9 mouse cellular contexts compared by ENCODE assay signal in the genomic region with DNA sequence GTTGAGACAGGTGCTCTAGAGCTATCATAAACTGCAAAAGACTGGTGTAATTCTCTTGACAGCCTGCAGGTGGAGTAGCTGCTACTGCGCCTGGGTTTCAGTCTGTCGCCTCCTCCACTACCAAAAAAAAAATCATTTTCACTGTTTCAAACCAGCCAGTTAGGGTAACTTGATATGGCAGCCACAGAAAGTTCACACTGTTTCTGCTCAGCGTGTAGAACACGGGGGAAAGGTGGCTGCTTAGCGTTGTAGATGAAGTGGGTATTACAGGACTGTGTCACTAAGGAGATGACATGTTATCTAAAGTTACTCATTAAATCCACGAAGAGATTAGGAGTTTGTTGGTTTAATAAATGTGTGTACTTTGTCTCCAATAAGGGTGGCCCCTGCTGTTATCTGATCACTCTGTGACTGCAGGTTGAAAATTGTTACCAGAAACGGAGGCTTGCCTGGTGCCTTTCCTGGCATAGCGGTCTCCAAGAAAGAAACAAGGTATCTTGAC. TPM values are rescaled to one million over a fixed set of nuclear protein-coding genes. Genes with fewer than 3 reads are reported as not detected.
DNase-seq lines count a peak whose midpoint lies in the region; ATAC-seq and TF ChIP-seq lines count a peak whose summit lies in the region.
"Had no signal": no experiment of that assay in that cellular context is flagged by ENCODE, and none has a peak within 500 bp of the region (broad histone marks: within the 10 kb centered on the region; RNA-seq: fewer than 3 reads in every experiment).

No protein-coding gene starts in this region.

- H3K9ac ChIP-seq in forebrain, embryonic 14.5 days (ENCODE audit: low read length) = no peak overlapping the region
- no peak overlapping the region for H3K9ac ChIP-seq in lung, postnatal 0 days (replicated peaks; ENCODE audit: low read depth)

- no peak for ATAC-seq in forebrain, embryonic 14.5 days
- ATAC-seq in lung, postnatal 0 days = 0 out of 2 replicates have a peak, but pooled peaks have one; percentile 11

- TF ChIP-seq CTCF in lung, postnatal 0 days (IDR thresholded peaks at IDR 0.05) = peak; percentile 82

- DNase-seq in forebrain, embryonic 14.5 days (ENCODE audit: low spot score) = peak; percentile 61
- DNase-seq in forebrain, embryonic 10.5 days (ENCODE audit: extremely low spot score, low spot score) = no peak
- DNase-seq in thymus, postnatal 0 days (ENCODE audit: low spot score) = peak; percentile 18
- no peak for DNase-seq in thymus, postnatal 36 days
- DNase-seq in embryo, embryonic 9.5 days (ENCODE audit: extremely low spot score) = peak; percentile 46
- peak; percentile 53 for DNase-seq in kidney, adult 9 months
- peak; percentile 78 for DNase-seq in lung, postnatal 0 days (ENCODE audit: low spot score)
- peak; percentile 36 for DNase-seq in yolk sac, embryonic 10.5 days (ENCODE audit: low spot score)

- no peaks in the 10 kb centered on the region for H3K36me3 ChIP-seq in forebrain, embryonic 14.5 days (ENCODE audit: control insufficient read depth, insufficient read depth, low read length)
- no peaks in the 10 kb centered on the region for H3K36me3 ChIP-seq in forebrain, embryonic 10.5 days (replicated peaks)
- no peaks in the 10 kb centered on the region for H3K36me3 ChIP-seq in lung, postnatal 0 days (ENCODE audit: insufficient read depth, low read length)

- no peak overlapping the region for H3K4me2 ChIP-seq in forebrain, embryonic 14.5 days (ENCODE audit: low read length)
- peak overlapping the region; percentile 27; the same call in 1 of the 2 replicates for H3K4me2 ChIP-seq in lung, postnatal 0 days (replicated peaks; ENCODE audit: low read depth, low read length)

- no peaks in the 10 kb centered on the region for H3K27me3 ChIP-seq in forebrain, embryonic 14.5 days (replicated peaks; ENCODE audit: control insufficient read depth, insufficient read depth, low read length)
- H3K27me3 ChIP-seq in forebrain, embryonic 10.5 days (ENCODE audit: poor library complexity, severe bottlenecking) = peaks cover 6% of the 10 kb centered on the region
- H3K27me3 ChIP-seq in lung, postnatal 0 days (replicated peaks; ENCODE audit: insufficient read depth, low read length) = no peaks in the 10 kb centered on the region

- 41% methylated on average over 8 of the region's 8 CpGs for WGBS in forebrain, embryonic 14.5 days
- 48% methylated on average over 8 of the region's 8 CpGs for WGBS in forebrain, embryonic 10.5 days
- 21% methylated on average over 8 of the region's 8 CpGs for WGBS in lung, postnatal 0 days

- H3K4me1 ChIP-seq in forebrain, embryonic 14.5 days (ENCODE audit: control insufficient read depth, insufficient read depth, low read length) = no peaks in the 10 kb centered on the region
- 0 out of 2 replicates have a peak, but pooled peaks cover 4% of the 10 kb centered on the region for H3K4me1 ChIP-seq in forebrain, embryonic 10.5 days
- H3K4me1 ChIP-seq in lung, postnatal 0 days (ENCODE audit: insufficient read depth, low read depth, low read length) = no peaks in the 10 kb centered on the region; the same call in 1 of the 2 replicates

- H3K9me3 ChIP-seq in forebrain, embryonic 14.5 days (replicated peaks; ENCODE audit: control insufficient read depth, low read length) = no peaks in the 10 kb centered on the region
- H3K9me3 ChIP-seq in forebrain, embryonic 10.5 days = no peaks in the 10 kb centered on the region
- H3K9me3 ChIP-seq in lung, postnatal 0 days (ENCODE audit: low read length) = no peaks in the 10 kb centered on the region

- H3K27ac ChIP-seq in forebrain, embryonic 14.5 days (ENCODE audit: low read depth, low read length) = no peak overlapping the region
- H3K27ac ChIP-seq in forebrain, embryonic 10.5 days = no peak overlapping the region
- no peak overlapping the region for H3K27ac ChIP-seq in lung, postnatal 0 days (ENCODE audit: low read length)

- TF ChIP-seq EP300 in lung, postnatal 0 days (IDR thresholded peaks at IDR 0.05) = no peak

- no peak overlapping the region for H3K4me3 ChIP-seq in forebrain, embryonic 14.5 days (ENCODE audit: low read depth, low read length)
- no peak overlapping the region for H3K4me3 ChIP-seq in forebrain, embryonic 10.5 days
- no peak overlapping the region for H3K4me3 ChIP-seq in lung, postnatal 0 days (ENCODE audit: low read depth, low read length)

RNA-seq across cellular contexts. Expression of a gene that starts 6.7 kb away (rescaled TPM):
- polyA plus RNA-seq in forebrain, embryonic 14.5 days (2014; fragmentation: Nextera tagmentation; extraction: Ambion mirVana) = 2.3 and 3.8 TPM in 2 replicates
- polyA plus RNA-seq in forebrain, embryonic 10.5 days (2016; fragmentation: Nextera tagmentation; extraction: Ambion mirVana) = 0.23 and 0.53 TPM in 2 replicates
- 0.30 and 0.33 TPM in 2 replicates for polyA plus RNA-seq in thymus, postnatal 0 days (2015; fragmentation: Nextera tagmentation; extraction: Ambion mirVana)
- 0.25 TPM in 1 of 2 replicates, not detected in the other for polyA plus RNA-seq in lung, postnatal 0 days (2015; fragmentation: Nextera tagmentation; extraction: Ambion mirVana)
- polyA plus RNA-seq: spleen, adult 2 months had no signal

RNA-seq across cellular contexts. Expression of a gene that starts 47.3 kb away (rescaled TPM):
- polyA plus RNA-seq in forebrain, embryonic 14.5 days (2014; fragmentation: Nextera tagmentation; extraction: Ambion mirVana) = 14.4 and 18.5 TPM in 2 replicates
- 19.3 and 20.8 TPM in 2 replicates for polyA plus RNA-seq in forebrain, embryonic 10.5 days (2016; fragmentation: Nextera tagmentation; extraction: Ambion mirVana)
- 9.9 and 11.0 TPM in 2 replicates for polyA plus RNA-seq in thymus, postnatal 0 days (2015; fragmentation: Nextera tagmentation; extraction: Ambion mirVana)
- polyA plus RNA-seq in lung, postnatal 0 days (2015; fragmentation: Nextera tagmentation; extraction: Ambion mirVana) = 11.8 and 14.5 TPM in 2 replicates

Comparison
In these comparisons a context has a peak if more than half of its experiments do, and no peak if none do; other contexts are left out.
1. DNase-seq: peak in forebrain, embryonic 14.5 days (single experiment), thymus, postnatal 0 days (single experiment), embryo, embryonic 9.5 days (single experiment), kidney, adult 9 months (single experiment), lung, postnatal 0 days (single experiment) and yolk sac, embryonic 10.5 days (single experiment); none in forebrain, embryonic 10.5 days (single experiment) and thymus, postnatal 36 days (0 of 2).